Mouse (Mus musculus): ENCODE measurements around the gene Gm13693. TPM values are rescaled to one million over a fixed set of nuclear protein-coding genes. Genes with fewer than 3 reads are reported as not detected.

Gene Gm13693
- polyA plus RNA-seq, 1 experiment from 2014 or later = not detected

GRCm38 (mm10) chr2:84009818-84010217 is 48.5 kb downstream of the Gm13693 start:
- 61% methylated on average over 3 of the region's 3 CpGs for WGBS
- Histone ChIP-seq H3K27me3 (ENCODE audit: control insufficient read depth, insufficient read depth, low read length) (no peaks in the 10 kb centered on the region), H3K9me3 (ENCODE audit: control insufficient read depth, low read length) (no peaks in the 10 kb centered on the region), H3K9ac (ENCODE audit: low read length) (no peak overlapping the region), H3K4me3 (ENCODE audit: low read depth, low read length) (no peak overlapping the region), H3K4me1 (replicated peaks; ENCODE audit: control insufficient read depth, insufficient read depth) (no peaks in the 10 kb centered on the region), H3K36me3 (ENCODE audit: control insufficient read depth, insufficient read depth, low read length) (no peaks in the 10 kb centered on the region), H3K27ac (replicated peaks) (no peak overlapping the region), H3K4me2 (replicated peaks; ENCODE audit: low read depth) (no peak overlapping the region)
- DNase-seq (ENCODE audit: low spot score) (no peak), ATAC-seq (ENCODE audit: low FRiP score, low TSS enrichment) (no peak)
- TF ChIP-seq CTCF (IDR thresholded peaks at IDR 0.05; ENCODE audit: low read depth) (no peak), EP300 (optimal IDR thresholded peaks at IDR 0.05) (no peak)

Other genes starting within 250 kb of the Gm13693 start
- 69.8 and 74.3 TPM in 2 replicates for gene Itgav, start 237.1 kb upstream of the Gm13693 start, polyA plus RNA-seq (2015; fragmentation: Nextera tagmentation; extraction: Ambion mirVana)
- gene Fam171b, start 148.9 kb upstream of the Gm13693 start, polyA plus RNA-seq (2015; fragmentation: Nextera tagmentation; extraction: Ambion mirVana) = 4.2 and 4.8 TPM in 2 replicates
- gene Zswim2, start 20.3 kb upstream of the Gm13693 start, polyA plus RNA-seq (2015; fragmentation: Nextera tagmentation; extraction: Ambion mirVana) = not detected in 2 replicates
- not detected in 2 replicates for gene Gm13698, start 5.8 kb upstream of the Gm13693 start, polyA plus RNA-seq (2015; fragmentation: Nextera tagmentation; extraction: Ambion mirVana)
- gene Gm13695, start 5.8 kb downstream of the Gm13693 start, polyA plus RNA-seq (2015; fragmentation: Nextera tagmentation; extraction: Ambion mirVana) = not detected in 2 replicates
- not detected in 2 replicates for gene Gm13696, start 11.6 kb downstream of the Gm13693 start, polyA plus RNA-seq (2015; fragmentation: Nextera tagmentation; extraction: Ambion mirVana)
- gene Gm13694, start 17.4 kb downstream of the Gm13693 start, polyA plus RNA-seq (2015; fragmentation: Nextera tagmentation; extraction: Ambion mirVana) = not detected in 2 replicates
- gene Gm13697, start 23.2 kb downstream of the Gm13693 start, polyA plus RNA-seq (2015; fragmentation: Nextera tagmentation; extraction: Ambion mirVana) = not detected in 2 replicates
- gene Gm13691, start 29.1 kb downstream of the Gm13693 start, polyA plus RNA-seq (2015; fragmentation: Nextera tagmentation; extraction: Ambion mirVana) = not detected in 2 replicates